Mouse (Mus musculus): ENCODE measurements around the gene Lrsam1. TPM values are rescaled to one million over a fixed set of nuclear protein-coding genes. Genes with fewer than 3 reads are reported as not detected.
"Not testable (repeated sequence)": the region's sequence is repeated elsewhere in the genome, so short reads cannot be mapped to it uniquely, and the experiment has no call there.

Gene Lrsam1
- polyA plus RNA-seq (2014; fragmentation: Nextera tagmentation; extraction: Ambion mirVana) = 10.7 and 13.0 TPM in 2 replicates

- Histone ChIP-seq H3K9me3 (ENCODE audit: control insufficient read depth, low read length) (no peaks in the 10 kb centered on the region), H3K36me3 (ENCODE audit: control insufficient read depth, insufficient read depth, low read length) (peaks cover 10% of the 10 kb centered on the region), H3K27me3 (ENCODE audit: control insufficient read depth, insufficient read depth, low read length) (no peaks in the 10 kb centered on the region), H3K4me3 (ENCODE audit: low read depth, low read length) (peak within 1 kb of the TSS; percentile 91), H3K4me1 (replicated peaks; ENCODE audit: control insufficient read depth, insufficient read depth, low read length) (peaks cover 11% of the 10 kb centered on the region; the same call in 1 of the 2 replicates), H3K27ac (ENCODE audit: low read depth, low read length) (peak within 1 kb of the TSS; percentile 79), H3K4me2 (ENCODE audit: low read depth, low read length, severe bottlenecking) (peak within 1 kb of the TSS; percentile 92), H3K9ac (ENCODE audit: low read length) (peak within 1 kb of the TSS; percentile 98)
- ATAC-seq (replicated peaks; ENCODE audit: low FRiP score) (peak; percentile 93), DNase-seq (ENCODE audit: low spot score) (peak; percentile 96)
- 3% methylated on average over 54 of the region's 55 CpGs for WGBS
These were observed at the start of gene Lrsam1, which contains the start of gene Rpl12 for GRCm38 (mm10) chr2:32961192-32961995. Gene Lrsam1 (minus strand): TSS chr2:32961614. Gene Rpl12 (plus strand): TSS chr2:32961559.

- DNase-seq (ENCODE audit: low spot score); H3K27me3 ChIP-seq (ENCODE audit: control insufficient read depth, insufficient read depth, low read length); H3K27ac ChIP-seq (ENCODE audit: low read depth, low read length); ATAC-seq (replicated peaks; ENCODE audit: low FRiP score); H3K4me3 ChIP-seq (ENCODE audit: low read depth, low read length); H3K4me1 ChIP-seq (replicated peaks; ENCODE audit: control insufficient read depth, insufficient read depth, low read length); H3K36me3 ChIP-seq (ENCODE audit: control insufficient read depth, insufficient read depth, low read length); H3K9me3 ChIP-seq (ENCODE audit: control insufficient read depth, low read length); H3K4me2 ChIP-seq (ENCODE audit: low read depth, low read length, severe bottlenecking); H3K9ac ChIP-seq (ENCODE audit: low read length): not testable (repeated sequence)
- WGBS = 83% methylated on average over 4 of the region's 4 CpGs
These were observed 47.6 kb upstream of the Lrsam1 start for GRCm38 (mm10) chr2:33009055-33009454.

- WGBS = 80% methylated on average over 5 of the region's 5 CpGs
- Histone ChIP-seq H3K27ac (ENCODE audit: low read depth, low read length) (no peak overlapping the region), H3K27me3 (ENCODE audit: control insufficient read depth, insufficient read depth, low read length) (no peaks in the 10 kb centered on the region), H3K36me3 (ENCODE audit: control insufficient read depth, insufficient read depth, low read length) (no peaks in the 10 kb centered on the region), H3K9ac (ENCODE audit: low read length) (no peak overlapping the region), H3K4me2 (ENCODE audit: low read depth, low read length, severe bottlenecking) (no peak overlapping the region), H3K4me1 (replicated peaks; ENCODE audit: control insufficient read depth, insufficient read depth, low read length) (no peaks in the 10 kb centered on the region), H3K9me3 (ENCODE audit: control insufficient read depth, low read length) (no peaks in the 10 kb centered on the region), H3K4me3 (ENCODE audit: low read depth, low read length) (no peak overlapping the region)
- ATAC-seq (replicated peaks; ENCODE audit: low FRiP score) (no peak), DNase-seq (ENCODE audit: low spot score) (no peak)
These were observed 43.6 kb upstream of the Lrsam1 start for GRCm38 (mm10) chr2:33005041-33005440.

GRCm38 (mm10) chr2:33002144-33002543 lies 40.7 kb upstream of the Lrsam1 start:
- DNase-seq (ENCODE audit: low spot score) (no peak), ATAC-seq (replicated peaks; ENCODE audit: low FRiP score) (no peak)
- no peaks in the 10 kb centered on the region for H3K4me1 ChIP-seq (replicated peaks; ENCODE audit: control insufficient read depth, insufficient read depth, low read length)
- H3K4me3 ChIP-seq (ENCODE audit: low read depth, low read length) = no peak overlapping the region
- H3K27me3 ChIP-seq (ENCODE audit: control insufficient read depth, insufficient read depth, low read length) = no peaks in the 10 kb centered on the region
- H3K27ac ChIP-seq (ENCODE audit: low read depth, low read length) = no peak overlapping the region
- H3K4me2 ChIP-seq (ENCODE audit: low read depth, low read length, severe bottlenecking) = no peak overlapping the region
- no peaks in the 10 kb centered on the region for H3K36me3 ChIP-seq (ENCODE audit: control insufficient read depth, insufficient read depth, low read length)
- H3K9ac ChIP-seq (ENCODE audit: low read length) = no peak overlapping the region
- 91% methylated on average over 7 of the region's 7 CpGs for WGBS
- H3K9me3 ChIP-seq (ENCODE audit: control insufficient read depth, low read length) = no peaks in the 10 kb centered on the region

GRCm38 (mm10) chr2:32999752-33000151 lies 38.3 kb upstream of the Lrsam1 start:
- Histone ChIP-seq H3K9ac (ENCODE audit: low read length) (no peak overlapping the region), H3K4me2 (ENCODE audit: low read depth, low read length, severe bottlenecking) (no peak overlapping the region), H3K36me3 (ENCODE audit: control insufficient read depth, insufficient read depth, low read length) (no peaks in the 10 kb centered on the region), H3K9me3 (ENCODE audit: control insufficient read depth, low read length) (no peaks in the 10 kb centered on the region), H3K27ac (ENCODE audit: low read depth, low read length) (no peak overlapping the region), H3K4me3 (ENCODE audit: low read depth, low read length) (no peak overlapping the region), H3K4me1 (replicated peaks; ENCODE audit: control insufficient read depth, insufficient read depth, low read length) (no peaks in the 10 kb centered on the region), H3K27me3 (ENCODE audit: control insufficient read depth, insufficient read depth, low read length) (no peaks in the 10 kb centered on the region)
- no peak for ATAC-seq (replicated peaks; ENCODE audit: low FRiP score)
- WGBS = 98% methylated on average over 2 of the region's 2 CpGs
- DNase-seq (ENCODE audit: low spot score) = no peak

- Histone ChIP-seq H3K36me3 (ENCODE audit: control insufficient read depth, insufficient read depth, low read length) (no peaks in the 10 kb centered on the region), H3K27me3 (ENCODE audit: control insufficient read depth, insufficient read depth, low read length) (no peaks in the 10 kb centered on the region), H3K9ac (ENCODE audit: low read length) (no peak overlapping the region), H3K27ac (ENCODE audit: low read depth, low read length) (no peak overlapping the region), H3K4me3 (ENCODE audit: low read depth, low read length) (no peak overlapping the region), H3K4me2 (ENCODE audit: low read depth, low read length, severe bottlenecking) (no peak overlapping the region), H3K4me1 (replicated peaks; ENCODE audit: control insufficient read depth, insufficient read depth, low read length) (no peaks in the 10 kb centered on the region), H3K9me3 (ENCODE audit: control insufficient read depth, low read length) (no peaks in the 10 kb centered on the region)
- no peak for DNase-seq (ENCODE audit: low spot score)
- 80% methylated on average over 4 of the region's 4 CpGs for WGBS
- no peak for ATAC-seq (replicated peaks; ENCODE audit: low FRiP score)
These were observed 36.4 kb upstream of the Lrsam1 start for GRCm38 (mm10) chr2:32997792-32998191.

- Histone ChIP-seq H3K27ac (ENCODE audit: low read depth, low read length) (no peak overlapping the region), H3K9me3 (ENCODE audit: control insufficient read depth, low read length) (no peaks in the 10 kb centered on the region), H3K27me3 (ENCODE audit: control insufficient read depth, insufficient read depth, low read length) (no peaks in the 10 kb centered on the region), H3K4me3 (ENCODE audit: low read depth, low read length) (no peak overlapping the region), H3K9ac (ENCODE audit: low read length) (no peak overlapping the region), H3K4me1 (replicated peaks; ENCODE audit: control insufficient read depth, insufficient read depth, low read length) (no peaks in the 10 kb centered on the region), H3K4me2 (ENCODE audit: low read depth, low read length, severe bottlenecking) (no peak overlapping the region), H3K36me3 (ENCODE audit: control insufficient read depth, insufficient read depth, low read length) (no peaks in the 10 kb centered on the region)
- DNase-seq (ENCODE audit: low spot score) = no peak
- no peak for ATAC-seq (replicated peaks; ENCODE audit: low FRiP score)
- WGBS = 83% methylated on average over 6 of the region's 6 CpGs
These were observed 35.7 kb upstream of the Lrsam1 start for GRCm38 (mm10) chr2:32997081-32997480.

- 78% methylated on average over 6 of the region's 6 CpGs for WGBS
- H3K36me3 ChIP-seq (ENCODE audit: control insufficient read depth, insufficient read depth, low read length) = no peaks in the 10 kb centered on the region
- H3K9me3 ChIP-seq (ENCODE audit: control insufficient read depth, low read length) = no peaks in the 10 kb centered on the region
- H3K4me1 ChIP-seq (replicated peaks; ENCODE audit: control insufficient read depth, insufficient read depth, low read length) = no peaks in the 10 kb centered on the region
- H3K4me2 ChIP-seq (ENCODE audit: low read depth, low read length, severe bottlenecking) = no peak overlapping the region
- no peak overlapping the region for H3K9ac ChIP-seq (ENCODE audit: low read length)
- DNase-seq (ENCODE audit: low spot score) (no peak), ATAC-seq (replicated peaks; ENCODE audit: low FRiP score) (no peak)
- H3K27ac ChIP-seq (ENCODE audit: low read depth, low read length) = no peak overlapping the region
- H3K4me3 ChIP-seq (ENCODE audit: low read depth, low read length) = no peak overlapping the region
- H3K27me3 ChIP-seq (ENCODE audit: control insufficient read depth, insufficient read depth, low read length) = no peaks in the 10 kb centered on the region
These were observed 30.7 kb upstream of the Lrsam1 start for GRCm38 (mm10) chr2:32992130-32992529.

Data from forebrain, embryonic 11.5 days (tissue).